Mouse (Mus musculus): ENCODE data around the gene Gm525.

Gene Gm525

GRCm38 (mm10) chr11:89098930-89099329 lies 25.3 kb downstream of the Gm525 start:
- no peak for DNase-seq

- peak; percentile 82 for DNase-seq
Measured at GRCm38 (mm10) chr11:89100403-89100802, 26.8 kb downstream of the Gm525 start.

GRCm38 (mm10) chr11:89100826-89101321 lies 27.2 kb downstream of the Gm525 start:
- peak; percentile 17 for DNase-seq

- no peak for DNase-seq
Measured at GRCm38 (mm10) chr11:89103166-89103565, 29.5 kb downstream of the Gm525 start.

- no peak for DNase-seq
Measured at GRCm38 (mm10) chr11:89105211-89105610, 31.6 kb downstream of the Gm525 start.

- peak; percentile 21 for DNase-seq
Measured at GRCm38 (mm10) chr11:89105823-89106222, 32.2 kb downstream of the Gm525 start.

GRCm38 (mm10) chr11:89107180-89107807 lies 33.7 kb downstream of the Gm525 start:
- no peak for DNase-seq

GRCm38 (mm10) chr11:89124411-89124810 lies 50.8 kb downstream of the Gm525 start:
- no peak for DNase-seq

GRCm38 (mm10) chr11:89130856-89131255 lies 57.2 kb downstream of the Gm525 start:
- no peak for DNase-seq

GRCm38 (mm10) chr11:89132406-89132805 lies 58.8 kb downstream of the Gm525 start:
- no peak for DNase-seq

GRCm38 (mm10) chr11:89134211-89134610 lies 60.6 kb downstream of the Gm525 start:
- DNase-seq: no peak

GRCm38 (mm10) chr11:89137915-89138314 lies 64.3 kb downstream of the Gm525 start:
- no peak for DNase-seq

Data from liver (tissue).